Mouse (Mus musculus) layer of hippocampus, postnatal 14 days (tissue): ENCODE measurements at regions not wholly inside any gene's neighbourhood (a gene's known extent, or its start where the extent isn't known, plus 50 kb on each side); places are given as distances from the start of the nearest gene placed in this dataset.
"Not testable (repeated sequence)": the region's sequence is repeated elsewhere in the genome, so short reads cannot be mapped to it uniquely, and the experiment has no call there.

Experiments
- DNase-seq, 2 experiments: peaks; one replicate each; pipeline ENCODE4 v3.0.0; 2021 to 2022; ENCODE audit warnings: low spot score in 2 of 2, mixed read lengths in 1 of 2

GRCm38 (mm10) chr1:73668691-73669090, 455.6 kb downstream of the Tns1 start:
- DNase-seq = no peak

- DNase-seq = no peak
Measured at GRCm38 (mm10) chr1:73663546-73663945, 460.7 kb downstream of the Tns1 start.

- no peak for DNase-seq
Measured at GRCm38 (mm10) chr1:73645011-73645410, 479.2 kb downstream of the Tns1 start.

GRCm38 (mm10) chr1:73644394-73644793, 479.9 kb downstream of the Tns1 start:
- no peak for DNase-seq

- no peak for DNase-seq
Measured at GRCm38 (mm10) chr1:73643431-73643830, 480.8 kb downstream of the Tns1 start.

- no peak for DNase-seq
Measured at GRCm38 (mm10) chr1:73642691-73643109, 481.5 kb downstream of the Tns1 start.

GRCm38 (mm10) chr1:73641456-73641855, 482.8 kb downstream of the Tns1 start:
- no peak for DNase-seq

GRCm38 (mm10) chr1:73640726-73641451, 483.4 kb downstream of the Tns1 start:
- DNase-seq = no peak

- no peak for DNase-seq
Measured at GRCm38 (mm10) chr1:73635709-73636108, 488.5 kb downstream of the Tns1 start.

GRCm38 (mm10) chr1:73634871-73635270, 489.4 kb downstream of the Tns1 start:
- DNase-seq = no peak

- no peak for DNase-seq
Measured at GRCm38 (mm10) chr1:73633071-73633470, 491.2 kb downstream of the Tns1 start.

GRCm38 (mm10) chr1:73630363-73630762, 493.9 kb downstream of the Tns1 start:
- no peak for DNase-seq

- no peak for DNase-seq
Measured at GRCm38 (mm10) chr1:73625365-73625764, 498.9 kb downstream of the Tns1 start.

- not testable (repeated sequence) for DNase-seq
Measured at GRCm38 (mm10) chr1:73621121-73621520, 503.1 kb downstream of the Tns1 start.

- peak; percentile 40 to 68 for DNase-seq
Measured at GRCm38 (mm10) chr1:73618551-73619170, 505.6 kb downstream of the Tns1 start.

GRCm38 (mm10) chr1:73593653-73594385, 530.4 kb downstream of the Tns1 start:
- peak in 1 of 2 experiments; percentile 14 for DNase-seq

- DNase-seq = no peak
Measured at GRCm38 (mm10) chr1:73591342-73592099, 532.7 kb downstream of the Tns1 start.

- DNase-seq = no peak
Measured at GRCm38 (mm10) chr1:73579680-73580079, 544.6 kb downstream of the Tns1 start.

GRCm38 (mm10) chr1:73577019-73577418, 547.2 kb downstream of the Tns1 start:
- no peak for DNase-seq

- DNase-seq = no peak
Measured at GRCm38 (mm10) chr1:73575694-73576093, 548.6 kb downstream of the Tns1 start.

GRCm38 (mm10) chr1:73570944-73571343, 553.3 kb downstream of the Tns1 start:
- no peak for DNase-seq
